Mouse (Mus musculus) cerebellum, adult 9-10 months (tissue): Measurements from ENCODE around the gene Csf2rb.
"Not testable (repeated sequence)": the region's sequence is repeated elsewhere in the genome, so short reads cannot be mapped to it uniquely, and the experiment has no call there.

Source experiments
- DNase-seq: peaks from one replicate; pipeline ENCODE4 v3.0.0; 2022

The Csf2rb gene

GRCm38 (mm10) chr15:78328520-78329097 is 3.1 kb downstream of the Csf2rb start:
- DNase-seq: no peak

GRCm38 (mm10) chr15:78329972-78330371 is 4.4 kb downstream of the Csf2rb start:
- DNase-seq: not testable (repeated sequence)

- no peak for DNase-seq
These were observed 5.2 kb downstream of the Csf2rb start for GRCm38 (mm10) chr15:78330706-78331105.

- no peak for DNase-seq
These were observed 6.2 kb downstream of the Csf2rb start for GRCm38 (mm10) chr15:78331523-78332340.

- no peak for DNase-seq
These were observed 7.4 kb downstream of the Csf2rb start for GRCm38 (mm10) chr15:78332981-78333380.

GRCm38 (mm10) chr15:78334380-78334779 is 8.8 kb downstream of the Csf2rb start:
- no peak for DNase-seq

GRCm38 (mm10) chr15:78339627-78340423 is 14.3 kb downstream of the Csf2rb start:
- DNase-seq: peak; percentile 34

- not testable (repeated sequence) for DNase-seq
These were observed 15.4 kb downstream of the Csf2rb start for GRCm38 (mm10) chr15:78340919-78341318.

- no peak for DNase-seq
These were observed 18.1 kb downstream of the Csf2rb start for GRCm38 (mm10) chr15:78343683-78344082.

GRCm38 (mm10) chr15:78344567-78344966 is 19.0 kb downstream of the Csf2rb start:
- no peak for DNase-seq

GRCm38 (mm10) chr15:78351586-78352165 is 26.1 kb downstream of the Csf2rb start:
- no peak for DNase-seq

- DNase-seq: peak; percentile 33
These were observed 29.4 kb downstream of the Csf2rb start for GRCm38 (mm10) chr15:78354958-78355357.

- no peak for DNase-seq
These were observed 30.0 kb downstream of the Csf2rb start for GRCm38 (mm10) chr15:78355548-78355947.

- DNase-seq: no peak
These were observed 40.4 kb downstream of the Csf2rb start for GRCm38 (mm10) chr15:78365916-78366315.

- no peak for DNase-seq
These were observed 41.3 kb downstream of the Csf2rb start for GRCm38 (mm10) chr15:78366875-78367274.

- DNase-seq: no peak
These were observed 42.3 kb downstream of the Csf2rb start for GRCm38 (mm10) chr15:78367811-78368210.

- no peak for DNase-seq
These were observed 43.4 kb downstream of the Csf2rb start for GRCm38 (mm10) chr15:78368926-78369346.

GRCm38 (mm10) chr15:78369641-78370040 is 44.1 kb downstream of the Csf2rb start:
- no peak for DNase-seq

GRCm38 (mm10) chr15:78372796-78373195 is 47.2 kb downstream of the Csf2rb start:
- DNase-seq: no peak

- DNase-seq: no peak
These were observed 48.7 kb downstream of the Csf2rb start for GRCm38 (mm10) chr15:78374204-78374603.

GRCm38 (mm10) chr15:78377859-78378258 is 52.3 kb downstream of the Csf2rb start:
- no peak for DNase-seq

- no peak for DNase-seq
These were observed 53.0 kb downstream of the Csf2rb start for GRCm38 (mm10) chr15:78378556-78378955.

- DNase-seq: no peak
These were observed 54.7 kb downstream of the Csf2rb start for GRCm38 (mm10) chr15:78380208-78380607.
